Mouse (Mus musculus): ENCODE data around the gene Tef. TPM values are rescaled to one million over a fixed set of nuclear protein-coding genes. Genes with fewer than 3 reads are reported as not detected.

Gene Tef
- 23.2 and 24.9 TPM in 2 replicates for polyA plus RNA-seq (2016; fragmentation: Nextera tagmentation; extraction: Ambion mirVana)

DNA sequence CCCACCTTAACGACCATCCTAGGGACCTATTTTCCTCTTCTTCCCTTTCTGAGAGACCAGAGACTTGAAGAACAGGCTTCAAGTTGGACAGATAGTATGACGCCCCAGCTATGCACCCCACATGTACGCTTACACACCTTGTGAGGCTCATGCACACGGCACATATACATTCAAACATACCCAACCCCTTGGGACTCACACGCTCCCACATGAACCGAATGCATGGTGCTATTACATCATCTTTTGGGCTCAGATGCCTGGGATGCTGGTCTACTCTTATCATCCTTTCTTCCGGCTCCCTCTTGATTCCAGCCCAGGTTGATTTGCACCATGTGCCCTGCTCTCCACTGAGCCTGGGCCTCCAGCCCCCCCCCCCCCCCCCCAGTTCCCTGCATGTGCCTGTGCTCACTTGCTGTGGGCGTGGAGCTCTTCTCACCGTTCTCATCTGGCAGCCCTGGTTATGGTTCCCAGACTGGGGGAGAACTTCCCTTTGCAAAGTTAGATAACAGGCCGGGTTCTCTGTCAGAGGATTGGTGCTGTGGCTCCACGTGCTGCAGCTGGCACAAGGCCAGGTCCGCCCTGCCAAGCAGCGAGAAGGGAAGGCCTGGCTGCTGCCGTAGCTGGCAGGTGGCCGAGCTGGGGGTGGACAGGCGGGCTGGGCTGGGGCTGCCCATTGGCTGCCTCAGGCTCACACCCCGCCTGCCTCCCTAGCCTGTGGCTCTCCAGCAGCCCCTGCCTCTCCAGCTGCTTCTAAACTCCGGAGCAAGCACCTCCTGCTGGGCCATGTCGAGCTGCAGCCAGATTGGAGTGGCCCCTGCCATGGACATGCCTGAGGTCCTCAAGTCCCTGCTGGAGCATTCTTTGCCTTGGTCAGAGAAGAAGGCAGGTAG, at the start of gene Tef:
Gene Tef (plus strand): TSS at position 421 of the 890 bp plus-strand sequence.
- H3K9ac ChIP-seq: peak within 1 kb of the TSS; percentile 38; the same call in 1 of the 2 replicates
- 27% methylated on average over 19 of the region's 19 CpGs for WGBS

GRCm38 (mm10) chr15:81753669-81754068, 48.6 kb upstream of the Tef start:
- Histone ChIP-seq H3K4me3 (no peak overlapping the region), H3K4me2 (replicated peaks) (no peak overlapping the region), H3K9me3 (peaks cover 2% of the 10 kb centered on the region; the same call in 1 of the 2 replicates), H3K9ac (no peak overlapping the region), H3K36me3 (peaks cover 20% of the 10 kb centered on the region), H3K27ac (no peak overlapping the region), H3K4me1 (peaks cover 9% of the 10 kb centered on the region), H3K27me3 (replicated peaks) (no peaks in the 10 kb centered on the region)
- 93% methylated on average over 9 of the region's 9 CpGs for WGBS
- no peak for ATAC-seq (ENCODE audit: low FRiP score, low read depth)

More for the DNA sequence above, at the start of gene Tef:
- H3K4me3 ChIP-seq: peak within 1 kb of the TSS; percentile 14; the same call in 1 of the 2 replicates
- H3K27me3 ChIP-seq (replicated peaks): no peaks in the 10 kb centered on the region
- H3K9me3 ChIP-seq: no peaks in the 10 kb centered on the region
- H3K4me2 ChIP-seq (replicated peaks): peak within 1 kb of the TSS; percentile 54
- H3K27ac ChIP-seq: 0 out of 2 replicates have a peak within 1 kb of the TSS, but pooled peaks have one; percentile 26
- H3K4me1 ChIP-seq: peaks cover 23% of the 10 kb centered on the region
- no peaks in the 10 kb centered on the region for H3K36me3 ChIP-seq
- peak; percentile 98 for ATAC-seq (ENCODE audit: low FRiP score, low read depth)

DNA sequence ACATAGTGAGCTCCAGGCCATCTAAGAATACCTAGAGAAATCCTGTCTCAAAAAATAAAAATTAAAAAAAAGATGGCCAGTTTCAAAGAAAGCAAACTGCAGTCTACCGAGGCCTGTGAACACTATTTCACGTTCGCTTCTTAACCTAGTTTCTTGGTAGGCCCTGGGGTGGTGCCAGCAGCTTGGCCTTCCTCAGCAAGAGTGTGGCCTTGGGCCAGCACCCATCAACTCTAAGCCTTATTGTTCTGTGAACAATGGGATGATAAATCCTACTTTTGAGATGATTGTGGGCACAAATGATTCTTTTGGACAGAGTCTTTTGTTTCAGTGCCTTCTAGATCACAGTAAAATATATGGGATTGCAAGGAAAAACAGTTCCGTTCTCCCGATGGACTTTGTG, 43.5 kb upstream of the Tef start:
- Histone ChIP-seq H3K4me2 (replicated peaks) (no peak overlapping the region), H3K9me3 (peaks cover 2% of the 10 kb centered on the region; the same call in 1 of the 2 replicates), H3K4me3 (no peak overlapping the region), H3K27me3 (replicated peaks) (no peaks in the 10 kb centered on the region), H3K9ac (no peak overlapping the region), H3K36me3 (peaks cover 21% of the 10 kb centered on the region), H3K4me1 (no peaks in the 10 kb centered on the region), H3K27ac (no peak overlapping the region)
- 88% methylated on average over 5 of the region's 5 CpGs for WGBS
- ATAC-seq (ENCODE audit: low FRiP score, low read depth): no peak

- Histone ChIP-seq H3K4me3 (no peak overlapping the region), H3K36me3 (peaks cover 18% of the 10 kb centered on the region), H3K4me1 (no peaks in the 10 kb centered on the region), H3K9me3 (peaks cover 2% of the 10 kb centered on the region; the same call in 1 of the 2 replicates), H3K4me2 (replicated peaks) (no peak overlapping the region), H3K9ac (no peak overlapping the region), H3K27ac (no peak overlapping the region), H3K27me3 (replicated peaks) (no peaks in the 10 kb centered on the region)
- 98% methylated on average over 3 of the region's 3 CpGs for WGBS
- no peak for ATAC-seq (ENCODE audit: low FRiP score, low read depth)
Observed at GRCm38 (mm10) chr15:81759542-81759941, 42.7 kb upstream of the Tef start.

DNA sequence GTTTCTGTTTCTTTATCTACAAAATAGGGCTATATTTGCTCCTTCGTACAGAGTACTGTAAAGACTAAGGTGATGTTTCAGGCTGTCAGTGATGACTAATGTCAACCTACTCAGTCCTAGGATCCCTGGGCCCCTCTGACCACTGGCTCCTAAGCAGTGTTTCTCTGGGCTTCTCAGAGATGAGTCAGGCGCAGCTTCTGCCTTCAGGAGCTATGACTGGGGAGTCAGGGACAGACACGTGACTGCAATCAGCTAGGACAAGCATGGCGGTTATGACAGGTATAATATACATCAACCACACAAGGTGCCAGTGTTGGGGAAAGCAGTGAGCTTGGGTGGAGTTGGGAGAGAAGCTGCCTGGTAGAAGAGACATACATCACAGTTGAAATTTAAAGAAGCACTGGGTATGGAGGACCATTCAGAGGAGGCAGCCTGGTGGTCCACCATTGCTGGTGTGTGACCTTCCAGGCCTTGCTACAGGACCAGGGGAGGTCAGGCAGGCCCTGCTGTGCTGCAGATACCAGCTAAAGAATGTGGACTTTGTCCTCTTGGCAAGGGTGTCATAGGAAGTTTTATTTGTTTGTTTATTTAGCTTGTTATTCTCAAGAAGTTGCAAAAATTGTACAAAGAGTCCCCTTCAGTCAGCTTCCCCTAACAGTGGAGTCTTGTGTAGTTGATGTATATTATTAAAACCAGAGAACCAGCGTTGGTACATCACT, 41.7 kb upstream of the Tef start:
- Histone ChIP-seq H3K27ac (no peak overlapping the region), H3K9me3 (peaks cover 2% of the 10 kb centered on the region; the same call in 1 of the 2 replicates), H3K4me1 (no peaks in the 10 kb centered on the region), H3K27me3 (replicated peaks) (no peaks in the 10 kb centered on the region), H3K36me3 (peaks cover 12% of the 10 kb centered on the region), H3K9ac (no peak overlapping the region), H3K4me2 (replicated peaks) (no peak overlapping the region), H3K4me3 (no peak overlapping the region)
- ATAC-seq (ENCODE audit: low FRiP score, low read depth): no peak
- WGBS: 92% methylated on average over 5 of the region's 5 CpGs

GRCm38 (mm10) chr15:81761381-81761780, 40.8 kb upstream of the Tef start:
- WGBS: 90% methylated on average over 7 of the region's 7 CpGs
- ATAC-seq (ENCODE audit: low FRiP score, low read depth): no peak

DNA sequence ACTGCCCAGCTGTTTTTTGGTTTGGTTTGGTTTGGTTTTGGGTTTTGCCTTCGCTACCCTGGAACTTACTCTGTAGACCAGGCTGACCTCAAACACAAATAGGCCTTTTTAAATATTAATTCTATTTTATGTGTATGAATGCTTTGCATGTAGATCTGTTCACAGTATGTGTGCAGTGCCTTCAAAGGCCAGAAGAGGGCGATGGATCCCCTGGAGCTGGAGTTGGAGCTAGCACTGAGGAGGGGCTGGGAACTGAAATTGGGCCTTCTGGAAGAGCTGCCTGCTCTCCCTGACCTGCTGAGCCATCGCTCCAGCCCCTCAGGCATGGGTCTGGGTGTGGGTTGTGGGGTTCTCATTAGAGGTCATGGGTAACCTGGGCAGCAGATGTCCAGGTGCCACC, 40.3 kb upstream of the Tef start:
- 86% methylated on average over 3 of the region's 3 CpGs for WGBS
- no peaks in the 10 kb centered on the region for H3K27me3 ChIP-seq (replicated peaks)
- no peaks in the 10 kb centered on the region for H3K9me3 ChIP-seq
- no peaks in the 10 kb centered on the region for H3K4me1 ChIP-seq
- H3K4me3 ChIP-seq: no peak overlapping the region
- no peak for ATAC-seq (ENCODE audit: low FRiP score, low read depth)
- H3K27ac ChIP-seq: no peak overlapping the region
- no peak overlapping the region for H3K9ac ChIP-seq
- H3K36me3 ChIP-seq: peaks cover 7% of the 10 kb centered on the region
- H3K4me2 ChIP-seq (replicated peaks): no peak overlapping the region

More at GRCm38 (mm10) chr15:81761381-81761780, 40.8 kb upstream of the Tef start:
- Histone ChIP-seq H3K9ac (no peak overlapping the region), H3K27ac (no peak overlapping the region), H3K27me3 (replicated peaks) (no peaks in the 10 kb centered on the region), H3K4me3 (no peak overlapping the region), H3K9me3 (no peaks in the 10 kb centered on the region), H3K36me3 (peaks cover 7% of the 10 kb centered on the region), H3K4me2 (replicated peaks) (no peak overlapping the region), H3K4me1 (no peaks in the 10 kb centered on the region)

DNA sequence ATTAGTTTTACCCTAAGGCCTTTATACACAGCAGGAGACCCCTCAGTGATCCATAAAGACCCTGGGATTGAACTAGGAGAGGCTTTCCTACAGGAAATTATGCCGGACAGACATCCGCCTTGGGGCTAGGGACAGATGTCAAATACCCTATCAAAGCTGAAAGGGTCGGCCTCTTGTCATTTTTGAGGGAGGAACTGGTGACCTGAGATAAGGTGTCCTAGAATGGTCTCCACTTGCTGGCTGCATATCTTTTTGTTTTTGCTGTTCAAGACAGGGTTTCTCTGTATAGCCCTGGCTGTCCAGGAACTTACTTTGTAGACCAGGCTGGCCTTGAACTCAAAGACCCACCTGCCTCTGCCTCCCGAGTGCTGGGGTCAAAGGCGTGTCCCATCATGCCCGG, 37.6 kb upstream of the Tef start:
- no peak for ATAC-seq (ENCODE audit: low FRiP score, low read depth)
- H3K27ac ChIP-seq: no peak overlapping the region
- no peaks in the 10 kb centered on the region for H3K27me3 ChIP-seq (replicated peaks)
- H3K9ac ChIP-seq: no peak overlapping the region
- no peaks in the 10 kb centered on the region for H3K9me3 ChIP-seq
- peaks cover 29% of the 10 kb centered on the region for H3K36me3 ChIP-seq
- H3K4me1 ChIP-seq: no peaks in the 10 kb centered on the region
- H3K4me2 ChIP-seq (replicated peaks): no peak overlapping the region
- no peak overlapping the region for H3K4me3 ChIP-seq
- WGBS: 88% methylated on average over 6 of the region's 6 CpGs

DNA sequence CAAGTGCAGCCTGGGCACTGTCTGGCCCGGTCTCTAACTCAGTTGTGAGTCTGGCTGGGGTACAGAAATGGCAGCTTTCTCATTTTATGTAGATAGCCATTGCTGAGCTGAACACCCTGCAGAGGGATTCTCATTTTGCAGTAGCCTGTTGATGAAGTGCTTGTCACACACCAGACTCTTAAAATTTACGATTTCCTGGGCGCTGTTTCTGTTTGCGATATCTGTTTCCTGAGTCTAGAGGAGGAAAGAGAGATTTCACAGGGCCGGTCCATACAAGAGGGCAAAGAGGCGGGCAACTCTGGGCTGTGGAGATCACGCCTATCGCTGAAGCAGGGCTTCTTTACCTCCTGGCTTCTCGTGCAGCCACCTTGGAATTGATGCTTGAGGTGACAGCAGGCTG, 36.6 kb upstream of the Tef start:
- H3K4me1 ChIP-seq: no peaks in the 10 kb centered on the region
- no peak overlapping the region for H3K4me3 ChIP-seq
- WGBS: 92% methylated on average over 9 of the region's 9 CpGs
- peaks cover 38% of the 10 kb centered on the region for H3K36me3 ChIP-seq
- no peak overlapping the region for H3K4me2 ChIP-seq (replicated peaks)
- H3K9ac ChIP-seq: no peak overlapping the region
- H3K27ac ChIP-seq: no peak overlapping the region
- H3K27me3 ChIP-seq (replicated peaks): no peaks in the 10 kb centered on the region
- no peaks in the 10 kb centered on the region for H3K9me3 ChIP-seq
- no peak for ATAC-seq (ENCODE audit: low FRiP score, low read depth)

DNA sequence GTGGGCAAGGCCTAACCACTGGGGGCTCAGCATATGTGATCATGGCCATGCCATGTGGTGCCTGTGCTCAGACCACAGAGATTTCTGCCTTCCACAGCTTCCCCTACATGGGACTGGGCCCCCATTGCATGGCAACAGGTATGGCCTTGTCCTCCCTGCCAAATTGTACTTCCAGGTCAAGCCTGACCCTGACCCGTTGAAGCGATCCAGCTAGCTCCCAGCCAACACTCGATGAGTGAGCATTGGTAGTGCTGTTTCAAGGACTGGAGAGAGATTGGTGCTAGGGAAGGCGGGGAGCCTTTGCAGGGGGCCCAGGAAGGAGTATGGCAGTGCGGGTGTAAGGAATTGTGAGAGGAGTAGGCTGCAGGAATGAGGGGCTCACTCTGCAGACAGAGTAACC, 35.8 kb upstream of the Tef start:
- Histone ChIP-seq H3K9ac (no peak overlapping the region), H3K27ac (no peak overlapping the region), H3K36me3 (peaks cover 38% of the 10 kb centered on the region), H3K4me3 (no peak overlapping the region), H3K4me1 (no peaks in the 10 kb centered on the region), H3K27me3 (replicated peaks) (no peaks in the 10 kb centered on the region), H3K4me2 (replicated peaks) (no peak overlapping the region), H3K9me3 (no peaks in the 10 kb centered on the region)
- no peak for ATAC-seq (ENCODE audit: low FRiP score, low read depth)
- WGBS: 88% methylated on average over 5 of the region's 5 CpGs

DNA sequence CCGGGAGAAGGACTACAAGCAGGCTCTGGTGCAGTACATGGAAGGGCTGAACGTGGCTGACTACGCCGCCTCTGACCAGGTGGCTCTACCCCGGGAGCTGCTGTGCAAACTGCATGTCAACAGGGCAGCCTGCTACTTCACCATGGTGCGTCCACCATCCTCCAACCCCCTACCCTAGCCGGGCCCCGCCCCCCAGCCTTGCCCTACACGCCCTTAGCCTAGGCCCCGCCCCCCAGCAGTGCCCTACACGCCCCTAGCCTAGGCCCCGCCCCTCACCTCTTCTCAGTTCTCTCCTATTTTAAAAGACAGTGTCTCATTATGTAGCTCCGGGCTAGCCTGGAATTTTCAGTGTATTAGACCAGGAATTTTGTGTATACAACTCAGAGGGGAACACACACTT, 33.2 kb upstream of the Tef start:
- Histone ChIP-seq H3K9me3 (no peaks in the 10 kb centered on the region), H3K27me3 (replicated peaks) (no peaks in the 10 kb centered on the region), H3K4me3 (no peak overlapping the region), H3K9ac (no peak overlapping the region), H3K4me1 (no peaks in the 10 kb centered on the region), H3K27ac (no peak overlapping the region), H3K36me3 (peaks cover 58% of the 10 kb centered on the region), H3K4me2 (replicated peaks) (no peak overlapping the region)
- 57% methylated on average over 13 of the region's 13 CpGs for WGBS
- no peak for ATAC-seq (ENCODE audit: low FRiP score, low read depth)

DNA sequence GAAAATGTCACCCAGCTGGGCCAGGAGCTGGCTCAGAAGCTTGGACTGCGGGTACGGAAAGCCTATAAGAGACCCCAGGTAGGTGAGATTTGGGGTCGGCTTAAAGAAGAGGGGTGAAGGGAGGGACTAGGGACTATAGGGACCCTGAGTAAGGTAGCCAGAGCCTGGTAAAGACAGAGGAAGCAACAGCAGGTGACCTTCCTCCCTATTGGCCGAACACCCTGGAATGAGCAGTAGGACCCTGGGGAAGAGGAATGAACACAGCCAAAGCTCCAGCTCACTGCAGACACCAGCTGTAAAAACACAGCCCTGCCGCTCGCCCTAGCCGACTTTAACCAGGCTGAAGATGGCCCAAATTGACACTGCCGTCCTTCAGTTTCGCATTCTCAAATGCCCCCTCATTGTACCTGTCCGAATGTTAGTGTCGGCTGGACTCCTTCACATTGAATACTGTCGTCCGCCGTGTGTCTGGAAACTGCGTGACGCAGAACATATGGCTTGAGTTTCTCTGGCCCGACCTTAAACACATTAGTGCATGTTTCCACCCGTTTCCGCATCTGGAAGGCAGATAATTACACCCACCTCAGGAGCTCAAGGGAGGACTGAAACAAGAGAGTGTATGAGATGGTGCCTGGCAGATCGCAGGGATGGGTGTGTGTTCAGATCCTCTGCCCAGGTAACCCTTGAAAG, 29.6 kb upstream of the Tef start:
- ATAC-seq (ENCODE audit: low FRiP score, low read depth): no peak
- Histone ChIP-seq H3K4me1 (no peaks in the 10 kb centered on the region), H3K27ac (no peak overlapping the region), H3K4me2 (replicated peaks) (no peak overlapping the region), H3K36me3 (peaks cover 90% of the 10 kb centered on the region), H3K4me3 (no peak overlapping the region), H3K9ac (no peak overlapping the region), H3K9me3 (no peaks in the 10 kb centered on the region), H3K27me3 (replicated peaks) (no peaks in the 10 kb centered on the region)
- 80% methylated on average over 20 of the region's 20 CpGs for WGBS

Data from neural tube, embryonic 12.5 days (tissue).